17 mouse cellular contexts compared by ENCODE assay signal in the genomic region with DNA sequence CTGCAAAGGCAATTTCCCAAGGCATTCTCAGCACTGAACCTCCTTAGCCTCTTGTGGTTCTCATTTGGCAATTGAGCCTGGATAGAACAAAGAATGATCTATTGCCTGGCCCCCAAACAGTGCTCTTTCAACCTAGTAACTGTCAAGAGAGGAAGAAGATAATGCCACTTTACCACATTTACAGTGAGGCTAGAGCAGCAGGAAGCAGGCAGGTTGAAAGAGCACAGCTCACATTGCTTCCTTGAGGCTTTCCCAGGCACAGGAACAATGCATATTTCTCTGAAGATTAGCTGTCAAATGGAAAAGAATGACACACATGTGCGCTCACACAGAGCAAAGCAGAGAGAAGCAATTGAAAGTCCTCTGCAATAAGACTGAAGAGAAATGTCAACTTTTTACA.
A peak's percentile ranks its signal among the peaks of the same experiment; 100 is the strongest.
DNase-seq lines count a peak whose midpoint lies in the region; ATAC-seq and TF ChIP-seq lines count a peak whose summit lies in the region.
"Had no signal": no experiment of that assay in that cellular context is flagged by ENCODE, and none has a peak within 500 bp of the region (broad histone marks: within the 10 kb centered on the region; RNA-seq: fewer than 3 reads in every experiment).

No protein-coding gene starts in this region.

- H3K9ac ChIP-seq in forebrain, embryonic 14.5 days (ENCODE audit: low read length): no peak overlapping the region
- H3K9ac ChIP-seq in forebrain, postnatal 0 days: no peak overlapping the region
- H3K9ac ChIP-seq in kidney, postnatal 0 days (ENCODE audit: low read depth, low read length): no peak overlapping the region
- no peak overlapping the region for H3K9ac ChIP-seq in kidney, embryonic 16.5 days (replicated peaks; ENCODE audit: low read length)
- H3K9ac ChIP-seq in midbrain, embryonic 15.5 days: no peak overlapping the region
- H3K9ac ChIP-seq: forebrain, embryonic 13.5 days; limb, embryonic 12.5 days; liver, embryonic 14.5 days; neural tube, embryonic 15.5 days; stomach, embryonic 15.5 days had no signal

- no peak for TF ChIP-seq CTCF in forebrain, postnatal 0 days (IDR thresholded peaks at IDR 0.05; ENCODE audit: low read depth)
- TF ChIP-seq CTCF in kidney, postnatal 0 days (IDR thresholded peaks at IDR 0.05; ENCODE audit: low read depth): no peak

- H3K27me3 ChIP-seq in forebrain, embryonic 14.5 days (replicated peaks; ENCODE audit: control insufficient read depth, insufficient read depth, low read length): no peaks in the 10 kb centered on the region
- H3K27me3 ChIP-seq in forebrain, postnatal 0 days (ENCODE audit: insufficient read depth, low read length): no peaks in the 10 kb centered on the region
- H3K27me3 ChIP-seq in kidney, postnatal 0 days (ENCODE audit: insufficient read depth, low read length): no peaks in the 10 kb centered on the region
- H3K27me3 ChIP-seq in kidney, embryonic 16.5 days (ENCODE audit: insufficient read depth, low read length): no peaks in the 10 kb centered on the region
- H3K27me3 ChIP-seq in midbrain, embryonic 15.5 days (replicated peaks): no peaks in the 10 kb centered on the region
- H3K27me3 ChIP-seq: forebrain, embryonic 13.5 days; limb, embryonic 12.5 days; neural tube, embryonic 15.5 days; stomach, embryonic 15.5 days had no signal

- H3K4me3 ChIP-seq in forebrain, embryonic 14.5 days (ENCODE audit: low read depth, low read length): no peak overlapping the region
- no peak overlapping the region for H3K4me3 ChIP-seq in forebrain, postnatal 0 days (ENCODE audit: low read depth, low read length)
- H3K4me3 ChIP-seq in kidney, postnatal 0 days (replicated peaks; ENCODE audit: low read depth, low read length): no peak overlapping the region
- no peak overlapping the region for H3K4me3 ChIP-seq in kidney, embryonic 16.5 days (ENCODE audit: low read length)
- H3K4me3 ChIP-seq in midbrain, embryonic 15.5 days: no peak overlapping the region
- H3K4me3 ChIP-seq: forebrain, embryonic 13.5 days; heart, adult 2 months; limb, embryonic 12.5 days; neural tube, embryonic 15.5 days; stomach, embryonic 15.5 days had no signal

- no peaks in the 10 kb centered on the region for H3K9me3 ChIP-seq in forebrain, embryonic 14.5 days (replicated peaks; ENCODE audit: control insufficient read depth, low read length)
- H3K9me3 ChIP-seq in forebrain, postnatal 0 days (ENCODE audit: low read length): no peaks in the 10 kb centered on the region
- H3K9me3 ChIP-seq in kidney, postnatal 0 days (replicated peaks; ENCODE audit: low read length): no peaks in the 10 kb centered on the region; the same call in 1 of the 2 replicates
- H3K9me3 ChIP-seq in kidney, embryonic 16.5 days (ENCODE audit: low read length): no peaks in the 10 kb centered on the region
- H3K9me3 ChIP-seq in midbrain, embryonic 15.5 days: no peaks in the 10 kb centered on the region
- H3K9me3 ChIP-seq: forebrain, embryonic 13.5 days; limb, embryonic 12.5 days; neural tube, embryonic 15.5 days; stomach, embryonic 15.5 days had no signal

- no peak overlapping the region for H3K27ac ChIP-seq in forebrain, embryonic 14.5 days (ENCODE audit: low read depth, low read length)
- no peak overlapping the region for H3K27ac ChIP-seq in forebrain, postnatal 0 days (ENCODE audit: low read depth, low read length)
- H3K27ac ChIP-seq in kidney, postnatal 0 days: no peak overlapping the region
- H3K27ac ChIP-seq in kidney, embryonic 16.5 days (ENCODE audit: low read length): no peak overlapping the region
- 0 out of 2 replicates have a peak overlapping the region, but pooled peaks have one; percentile 15 for H3K27ac ChIP-seq in midbrain, embryonic 15.5 days
- H3K27ac ChIP-seq: forebrain, embryonic 13.5 days; heart, adult 2 months; limb, embryonic 12.5 days; liver, embryonic 14.5 days; neural tube, embryonic 15.5 days; stomach, embryonic 15.5 days had no signal

- no peaks in the 10 kb centered on the region for H3K4me1 ChIP-seq in forebrain, embryonic 14.5 days (ENCODE audit: control insufficient read depth, insufficient read depth, low read length)
- H3K4me1 ChIP-seq in forebrain, postnatal 0 days (ENCODE audit: insufficient read depth): no peaks in the 10 kb centered on the region
- H3K4me1 ChIP-seq in kidney, postnatal 0 days (replicated peaks; ENCODE audit: insufficient read depth, low read length): no peaks in the 10 kb centered on the region
- H3K4me1 ChIP-seq in kidney, embryonic 16.5 days (ENCODE audit: insufficient read depth, low read length): no peaks in the 10 kb centered on the region
- no peaks in the 10 kb centered on the region for H3K4me1 ChIP-seq in midbrain, embryonic 15.5 days
- H3K4me1 ChIP-seq: limb, embryonic 12.5 days; stomach, embryonic 15.5 days had no signal

- ATAC-seq in forebrain, embryonic 14.5 days: peak; percentile 34; the same call in 1 of the 2 replicates
- ATAC-seq in forebrain, postnatal 0 days: no peak; the same call in 1 of the 2 replicates
- ATAC-seq in kidney, postnatal 0 days (replicated peaks; ENCODE audit: low FRiP score, low read depth): no peak
- no peak for ATAC-seq in kidney, embryonic 16.5 days (ENCODE audit: low FRiP score, low TSS enrichment)
- no peak; the same call in 1 of the 2 replicates for ATAC-seq in midbrain, embryonic 15.5 days (replicated peaks)
- ATAC-seq: forebrain, embryonic 13.5 days had no signal

- WGBS in forebrain, embryonic 14.5 days: 62% methylated on average over 1 of the region's 1 CpGs
- WGBS in forebrain, postnatal 0 days: 51% methylated on average over 1 of the region's 1 CpGs
- 69% methylated on average over 1 of the region's 1 CpGs for WGBS in kidney, postnatal 0 days
- WGBS in kidney, embryonic 16.5 days: 56% methylated on average over 1 of the region's 1 CpGs
- WGBS in midbrain, embryonic 15.5 days: 52% methylated on average over 1 of the region's 1 CpGs

- H3K4me2 ChIP-seq in forebrain, embryonic 14.5 days (ENCODE audit: low read length): no peak overlapping the region
- H3K4me2 ChIP-seq in forebrain, postnatal 0 days (ENCODE audit: low read depth): no peak overlapping the region
- no peak overlapping the region for H3K4me2 ChIP-seq in kidney, postnatal 0 days (ENCODE audit: low read length)
- H3K4me2 ChIP-seq in kidney, embryonic 16.5 days (replicated peaks; ENCODE audit: low read depth, low read length): no peak overlapping the region
- no peak overlapping the region for H3K4me2 ChIP-seq in midbrain, embryonic 15.5 days
- H3K4me2 ChIP-seq: forebrain, embryonic 13.5 days; limb, embryonic 12.5 days; neural tube, embryonic 15.5 days; stomach, embryonic 15.5 days had no signal

- H3K36me3 ChIP-seq in forebrain, embryonic 14.5 days (ENCODE audit: control insufficient read depth, insufficient read depth, low read length): no peaks in the 10 kb centered on the region
- no peaks in the 10 kb centered on the region for H3K36me3 ChIP-seq in forebrain, postnatal 0 days (ENCODE audit: insufficient read depth)
- H3K36me3 ChIP-seq in kidney, postnatal 0 days (ENCODE audit: insufficient read depth, low read length): no peaks in the 10 kb centered on the region
- no peaks in the 10 kb centered on the region for H3K36me3 ChIP-seq in kidney, embryonic 16.5 days (ENCODE audit: insufficient read depth, low read length)
- no peaks in the 10 kb centered on the region for H3K36me3 ChIP-seq in midbrain, embryonic 15.5 days (replicated peaks)
- H3K36me3 ChIP-seq: limb, embryonic 12.5 days; neural tube, embryonic 15.5 days; stomach, embryonic 15.5 days had no signal

- peak; percentile 29 for DNase-seq in forebrain, embryonic 14.5 days (ENCODE audit: low spot score)
- no peak for DNase-seq in forebrain, postnatal 0 days
- DNase-seq in kidney, postnatal 0 days (ENCODE audit: low spot score): peak; percentile 59
- peak; percentile 10 for DNase-seq in embryo, embryonic 10.5 days (ENCODE audit: low spot score)
- no peak for DNase-seq in yolk sac, embryonic 10.5 days (ENCODE audit: low spot score)
- DNase-seq: B cell, adult 2 months; cerebellum, postnatal 14 days; heart, adult 2 months; lung, postnatal 36 days; thymus, postnatal 14 days had no signal

Comparison
In these comparisons a context has a peak if more than half of its experiments do, and no peak if none do; other contexts are left out.
1. DNase-seq: peak in forebrain, embryonic 14.5 days (single experiment), kidney, postnatal 0 days (single experiment) and embryo, embryonic 10.5 days (single experiment); none in forebrain, postnatal 0 days (single experiment) and yolk sac, embryonic 10.5 days (single experiment).